Mouse (Mus musculus) lung, postnatal 0 days (tissue): ENCODE results near the gene Idh3a.

Experiments used
- CTCF ChIP-seq: IDR thresholded peaks from 2 replicates; pipeline ENCODE4 v1.5.1; 2016; ENCODE audit warnings: antibody characterized with exemption, mild to moderate bottlenecking
- EP300 ChIP-seq: IDR thresholded peaks from 2 replicates; pipeline ENCODE4 v1.6.1; 2016; ENCODE audit warnings: antibody characterized with exemption, mild to moderate bottlenecking, control low read depth

GRCm38 (mm10) chr9:54544212-54544953 lies 41.8 kb upstream of the Idh3a start:
- no peak for TF ChIP-seq EP300
- TF ChIP-seq CTCF: no peak
